Mouse (Mus musculus): ENCODE measurements around the gene Pacs1.

- TF ChIP-seq CTCF (IDR thresholded peaks at IDR 0.05; ENCODE audit: low read depth, low read length), result no peak
- TF ChIP-seq POLR2A (IDR thresholded peaks at IDR 0.05; ENCODE audit: extremely low read depth, insufficient read depth, low read length), result no peak
Observed at GRCm38 (mm10) chr19:5295736-5296075, 22.8 kb upstream of the Pacs1 start.

Data from liver, adult 2 months (tissue).